ENCODE assay signal across 9 mouse cellular contexts in the genomic region with DNA sequence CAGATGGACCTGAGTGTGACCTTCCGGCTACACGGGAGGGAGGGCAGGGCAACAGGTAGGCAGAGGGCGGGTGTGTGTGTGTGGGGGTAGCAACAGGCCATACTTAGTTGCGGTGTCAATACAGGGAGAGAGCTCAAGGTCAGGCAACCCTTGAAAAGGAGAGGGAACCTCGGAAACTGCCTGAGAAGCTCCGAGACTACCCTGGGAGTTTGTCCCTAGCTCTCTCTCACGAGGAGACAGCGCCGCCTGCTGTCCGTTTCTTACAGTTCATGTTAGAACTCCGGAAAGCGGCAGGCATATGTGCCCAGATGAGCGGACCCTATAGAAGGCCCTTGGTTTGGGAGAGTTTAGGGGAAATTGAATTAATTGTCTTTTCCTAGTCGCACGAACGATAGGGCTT. TPM values are rescaled to one million over a fixed set of nuclear protein-coding genes. Genes with fewer than 3 reads are reported as not detected.
DNase-seq lines count a peak whose midpoint lies in the region; ATAC-seq lines count a peak whose summit lies in the region.
"Had no signal": no experiment of that assay in that cellular context is flagged by ENCODE, and none has a peak within 500 bp of the region (broad histone marks: within the 10 kb centered on the region; RNA-seq: fewer than 3 reads in every experiment).

No protein-coding gene starts in this region.

- H3K9me3 ChIP-seq in forebrain, embryonic 13.5 days (replicated peaks) = no peaks in the 10 kb centered on the region

- H3K27ac ChIP-seq in forebrain, embryonic 13.5 days = no peak overlapping the region

- peaks cover 13% of the 10 kb centered on the region for H3K36me3 ChIP-seq in forebrain, embryonic 13.5 days (ENCODE audit: poor library complexity, severe bottlenecking)

- no peaks in the 10 kb centered on the region for H3K4me1 ChIP-seq in forebrain, embryonic 13.5 days

- WGBS in forebrain, embryonic 13.5 days = 3% methylated on average over 16 of the region's 16 CpGs
- WGBS in large intestine, adult 2 months = 2% methylated on average over 16 of the region's 16 CpGs

- H3K4me3 ChIP-seq in forebrain, embryonic 13.5 days = no peak overlapping the region
- H3K4me3 ChIP-seq: erythroblast, embryonic 14.5 days had no signal

- intact Hi-C loops in heart, postnatal 14 days (cut with DNase I) = loop anchor here (1.0 to 5.0 kb wide), 4 partner anchors 122 to 410 kb away; no protein-coding TSS in a partner anchor

- H3K9ac ChIP-seq in forebrain, embryonic 13.5 days = no peak overlapping the region

- DNase-seq in CD8-positive naive resting alpha-beta T cell, adult 2 months (ENCODE audit: low read depth in 2 of 2, low spot score in 2 of 2) = peak; percentile 50 to 62
- DNase-seq in c-Kit-positive CD71-negative TER-119-negative erythroid progenitor cells, embryonic 14.5 days (ENCODE audit: low read depth) = peak; percentile 82
- peak; percentile 87 to 94 for DNase-seq in heart, postnatal 14 days
- peak; percentile 76 for DNase-seq in large intestine, adult 2 months (ENCODE audit: low read depth, low spot score)
- DNase-seq in lung, adult 18-20 months = peak; percentile 78 to 83
- peak; percentile 59 for DNase-seq in testis, postnatal 14 days (ENCODE audit: low spot score)

- ATAC-seq in forebrain, embryonic 13.5 days = peak; percentile 73
- ATAC-seq in neutrophil, adult 5-6 weeks (ENCODE audit: extremely low read depth, insufficient number of reproducible peaks, low FRiP score, poor library complexity, severe bottlenecking) = peak; percentile 47

- peaks cover 71% of the 10 kb centered on the region for H3K27me3 ChIP-seq in forebrain, embryonic 13.5 days

- no peak overlapping the region for H3K4me2 ChIP-seq in forebrain, embryonic 13.5 days

RNA-seq across cellular contexts. Expression of a gene that starts 8.4 kb away (rescaled TPM):
- polyA plus RNA-seq in forebrain, embryonic 13.5 days (2015; fragmentation: Nextera tagmentation; extraction: Ambion mirVana) = 0.28 and 0.50 TPM in 2 replicates
- under 1 TPM; 0.17 to 0.22 TPM for total RNA-seq in heart, postnatal 14 days (2021)
- polyA plus RNA-seq in large intestine, adult 2 months (2012; rRNA removed) = 16.6 and 26.7 TPM in 2 replicates
- total RNA-seq in neutrophil, adult 5-6 weeks (2017) = not detected in 2 replicates
- polyA plus RNA-seq: erythroblast, embryonic 14.5 days had no signal

RNA-seq across cellular contexts. Expression of a gene that starts 15.6 kb away (rescaled TPM):
- 48.1 and 59.3 TPM in 2 replicates for polyA plus RNA-seq in forebrain, embryonic 13.5 days (2015; fragmentation: Nextera tagmentation; extraction: Ambion mirVana)
- 10 to 100 TPM; 13.5 to 17.3 TPM for total RNA-seq in heart, postnatal 14 days (2021)
- 39.6 and 44.1 TPM in 2 replicates for polyA plus RNA-seq in large intestine, adult 2 months (2012; rRNA removed)
- total RNA-seq in neutrophil, adult 5-6 weeks (2017) = 13.0 and 18.5 TPM in 2 replicates

RNA-seq across cellular contexts. Expression of a gene that starts 23.3 kb away (rescaled TPM):
- 0.79 and 0.90 TPM in 2 replicates for polyA plus RNA-seq in forebrain, embryonic 13.5 days (2015; fragmentation: Nextera tagmentation; extraction: Ambion mirVana)
- 1 to 10 TPM; 2.4 to 2.6 TPM for total RNA-seq in heart, postnatal 14 days (2021)
- 0.16 TPM in 2 replicates for polyA plus RNA-seq in large intestine, adult 2 months (2012; rRNA removed)
- not detected in 2 replicates for total RNA-seq in neutrophil, adult 5-6 weeks (2017)
- polyA plus RNA-seq: erythroblast, embryonic 14.5 days had no signal

RNA-seq across cellular contexts. Expression of a gene that starts 35.1 kb away (rescaled TPM):
- 0.12 TPM in 1 of 2 replicates, not detected in the other for polyA plus RNA-seq in forebrain, embryonic 13.5 days (2015; fragmentation: Nextera tagmentation; extraction: Ambion mirVana)
- under 1 TPM; 0.12 to 0.17 TPM for total RNA-seq in heart, postnatal 14 days (2021)
- 1.4 and 2.7 TPM in 2 replicates for polyA plus RNA-seq in large intestine, adult 2 months (2012; rRNA removed)
- total RNA-seq in neutrophil, adult 5-6 weeks (2017) = not detected in 2 replicates
- polyA plus RNA-seq: erythroblast, embryonic 14.5 days had no signal
